ENCODE assay signal across 26 mouse cellular contexts in the genomic region with DNA sequence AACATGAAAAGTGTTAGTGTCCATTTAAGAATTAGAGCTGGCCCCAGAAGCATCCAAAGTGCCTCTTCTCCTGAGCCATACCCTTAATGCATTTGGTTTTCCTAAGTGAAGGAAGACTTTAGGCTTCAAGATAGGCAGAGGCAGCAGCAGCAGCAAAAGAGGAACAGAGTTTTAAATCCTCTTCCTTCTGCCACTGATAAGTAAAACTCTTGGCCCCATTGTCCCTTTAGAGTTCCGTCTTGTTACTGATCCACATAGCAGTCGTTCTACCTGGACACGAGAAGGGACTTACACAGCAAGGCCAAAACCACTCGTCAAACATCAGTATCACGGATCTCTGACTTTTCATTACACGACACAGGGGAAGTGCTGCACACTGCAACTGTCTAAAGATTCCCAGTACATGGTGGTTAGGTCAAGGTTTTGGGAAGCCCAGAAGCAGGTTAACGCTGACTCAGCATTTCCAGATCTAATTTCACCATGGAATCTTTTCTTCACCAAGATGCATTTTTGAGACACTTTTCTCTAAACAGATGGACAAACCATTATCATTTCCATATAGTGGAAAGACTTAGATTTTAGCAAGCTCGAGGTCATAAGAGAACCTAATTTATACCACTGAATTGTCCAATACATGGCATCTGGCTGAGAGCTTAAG. TPM values are rescaled to one million over a fixed set of nuclear protein-coding genes. Genes with fewer than 3 reads are reported as not detected.
A peak's percentile ranks its signal among the peaks of the same experiment; 100 is the strongest.
DNase-seq lines count a peak whose midpoint lies in the region; ATAC-seq and TF ChIP-seq lines count a peak whose summit lies in the region.
"Had no signal": no experiment of that assay in that cellular context is flagged by ENCODE, and none has a peak within 500 bp of the region (broad histone marks: within the 10 kb centered on the region; RNA-seq: fewer than 3 reads in every experiment).

No protein-coding gene starts in this region.

- no peak overlapping the region for H3K27ac ChIP-seq in liver, embryonic 11.5 days (ENCODE audit: low read depth, low read length)
- no peak overlapping the region for H3K27ac ChIP-seq in liver, embryonic 12.5 days
- H3K27ac ChIP-seq in ES-E14 (ENCODE audit: insufficient read depth, low read depth, low read length, poor library complexity, severe bottlenecking): no peak overlapping the region
- H3K27ac ChIP-seq: embryonic facial prominence, embryonic 12.5 days; embryonic facial prominence, embryonic 15.5 days; gastrocnemius, adult 2 months; heart, adult 2 months; heart, embryonic 10.5 days; heart, embryonic 13.5 days; hindbrain, embryonic 12.5 days; hindbrain, embryonic 15.5 days had no signal

- DNase-seq in liver, embryonic 11.5 days (ENCODE audit: low spot score): peak; percentile 24
- DNase-seq in ES-E14 (ENCODE audit: low read depth, low spot score): no peak
- no peak for DNase-seq in right cerebral cortex, postnatal 10 days (ENCODE audit: low spot score in 2 of 2)
- DNase-seq in adrenal gland, postnatal 10 days: no peak
- DNase-seq in urinary bladder, adult 2 months (ENCODE audit: low spot score): no peak
- DNase-seq: adrenal gland, adult 2 months; adrenal gland, postnatal 25 days; B cell, adult 2 months; cerebellum, adult 18-20 months; cerebellum, adult 9-10 months; cerebellum, postnatal 14 days; forebrain, postnatal 0 days; gastrocnemius, adult 2 months; gastrocnemius, postnatal 14 days; heart, adult 2 months; heart, postnatal 14 days had no signal

- no peaks in the 10 kb centered on the region for H3K4me1 ChIP-seq in liver, embryonic 11.5 days (replicated peaks; ENCODE audit: control insufficient read depth, insufficient read depth, low read length)
- H3K4me1 ChIP-seq in liver, embryonic 12.5 days: peaks cover 6% of the 10 kb centered on the region; the same call in 1 of the 2 replicates
- peaks cover 0 to 5% of the 10 kb centered on the region in 2 experiments; a peak in 1 of 4 replicates for H3K4me1 ChIP-seq in ES-E14 (ENCODE audit: control insufficient read depth in 2 of 2, insufficient read depth in 2 of 2, low read length in 2 of 2, poor library complexity in 1 of 2)
- H3K4me1 ChIP-seq in megakaryocyte, embryonic 14.5 days: peaks cover 47% of the 10 kb centered on the region
- H3K4me1 ChIP-seq: embryonic facial prominence, embryonic 12.5 days had no signal

- WGBS in liver, embryonic 11.5 days: 59% methylated on average over 8 of the region's 8 CpGs
- WGBS in liver, embryonic 12.5 days (ENCODE audit: insufficient replicate concordance): 39% methylated on average over 8 of the region's 8 CpGs

- no peak overlapping the region for H3K9ac ChIP-seq in liver, embryonic 11.5 days (ENCODE audit: low read depth, low read length)
- H3K9ac ChIP-seq in liver, embryonic 12.5 days: no peak overlapping the region
- no peak overlapping the region for H3K9ac ChIP-seq in ES-E14 (ENCODE audit: insufficient read depth, low read depth, low read length, poor library complexity, severe bottlenecking)
- H3K9ac ChIP-seq: embryonic facial prominence, embryonic 12.5 days; embryonic facial prominence, embryonic 15.5 days; forebrain, postnatal 0 days; heart, embryonic 13.5 days; hindbrain, embryonic 12.5 days; hindbrain, embryonic 15.5 days had no signal

- H3K9me3 ChIP-seq in liver, embryonic 11.5 days (ENCODE audit: control insufficient read depth, low read length): no peaks in the 10 kb centered on the region
- no peaks in the 10 kb centered on the region for H3K9me3 ChIP-seq in liver, embryonic 12.5 days (replicated peaks)
- no peaks in the 10 kb centered on the region for H3K9me3 ChIP-seq in ES-E14 (ENCODE audit: control insufficient read depth, insufficient read depth, low read depth, low read length)
- H3K9me3 ChIP-seq in megakaryocyte, embryonic 14.5 days: no peaks in the 10 kb centered on the region
- H3K9me3 ChIP-seq: embryonic facial prominence, embryonic 12.5 days; embryonic facial prominence, embryonic 15.5 days; heart, embryonic 10.5 days; heart, embryonic 13.5 days; hindbrain, embryonic 12.5 days; hindbrain, embryonic 15.5 days had no signal

- in situ Hi-C loops in ES-E14 (cut with MboI; ENCODE audit: low sequenced_read_pairs in 2 of 2, unreplicated experiment in 2 of 2): no loop called here

- H3K36me3 ChIP-seq in liver, embryonic 11.5 days (ENCODE audit: control insufficient read depth, insufficient read depth, low read length): no peaks in the 10 kb centered on the region
- no peaks in the 10 kb centered on the region for H3K36me3 ChIP-seq in liver, embryonic 12.5 days
- no peaks in the 10 kb centered on the region for H3K36me3 ChIP-seq in ES-E14 (ENCODE audit: control insufficient read depth, insufficient read depth, low read length, poor library complexity, severe bottlenecking)
- H3K36me3 ChIP-seq in megakaryocyte, embryonic 14.5 days (replicated peaks; ENCODE audit: low read length): no peaks in the 10 kb centered on the region
- H3K36me3 ChIP-seq: embryonic facial prominence, embryonic 12.5 days; embryonic facial prominence, embryonic 15.5 days; heart, embryonic 10.5 days; heart, embryonic 13.5 days; hindbrain, embryonic 12.5 days; hindbrain, embryonic 15.5 days had no signal

- no peak for ATAC-seq in liver, embryonic 11.5 days (replicated peaks; ENCODE audit: low FRiP score)
- ATAC-seq in liver, embryonic 12.5 days: no peak
- ATAC-seq in common myeloid progenitor, adult 5-6 weeks (replicated peaks; ENCODE audit: low read depth, poor library complexity, severe bottlenecking): 0 out of 2 replicates have a peak, but pooled peaks have one; percentile 39
- ATAC-seq: forebrain, embryonic 14.5 days; forebrain, postnatal 0 days had no signal

- H3K27me3 ChIP-seq in liver, embryonic 11.5 days (replicated peaks; ENCODE audit: control insufficient read depth, insufficient read depth, low read length): no peaks in the 10 kb centered on the region
- peaks cover 2% of the 10 kb centered on the region; the same call in 1 of the 2 replicates for H3K27me3 ChIP-seq in liver, embryonic 12.5 days (replicated peaks)
- H3K27me3 ChIP-seq in megakaryocyte, embryonic 14.5 days (replicated peaks): no peaks in the 10 kb centered on the region
- H3K27me3 ChIP-seq: embryonic facial prominence, embryonic 12.5 days; embryonic facial prominence, embryonic 15.5 days; heart, embryonic 13.5 days; hindbrain, embryonic 12.5 days; hindbrain, embryonic 15.5 days had no signal

- H3K4me2 ChIP-seq in liver, embryonic 11.5 days: 0 out of 2 replicates have a peak overlapping the region, but pooled peaks have one; percentile 3
- no peak overlapping the region for H3K4me2 ChIP-seq in liver, embryonic 12.5 days
- H3K4me2 ChIP-seq: embryonic facial prominence, embryonic 12.5 days; embryonic facial prominence, embryonic 15.5 days; heart, embryonic 13.5 days; hindbrain, embryonic 12.5 days; hindbrain, embryonic 15.5 days had no signal

- no peak overlapping the region for H3K4me3 ChIP-seq in liver, embryonic 11.5 days (ENCODE audit: low read depth, low read length)
- H3K4me3 ChIP-seq in liver, embryonic 12.5 days: no peak overlapping the region
- H3K4me3 ChIP-seq in ES-E14 (ENCODE audit: insufficient read depth in 1 of 2, low read depth in 1 of 2, low read length in 2 of 2, poor library complexity in 1 of 2, severe bottlenecking in 1 of 2): no peak overlapping the region
- peak overlapping the region; percentile 75 for H3K4me3 ChIP-seq in megakaryocyte, embryonic 14.5 days (replicated peaks)
- H3K4me3 ChIP-seq: embryonic facial prominence, embryonic 12.5 days; embryonic facial prominence, embryonic 15.5 days; gastrocnemius, adult 2 months; heart, adult 2 months; heart, embryonic 10.5 days; heart, embryonic 13.5 days; hindbrain, embryonic 12.5 days; hindbrain, embryonic 15.5 days had no signal

TF ChIP-seq in ES-E14, 5 proteins besides CTCF, POLR2A, EP300 and RAD21:
- TF ChIP-seq HCFC1 (IDR thresholded peaks at IDR 0.05; ENCODE audit: borderline replicate concordance, insufficient read depth, low read length) (no peak), MAFK (IDR thresholded peaks at IDR 0.05; ENCODE audit: insufficient read depth, low read depth, low read length) (peak; percentile 99)

RNA-seq across cellular contexts. Expression of a gene that starts 28.8 kb away (rescaled TPM):
- 52.2 and 54.7 TPM in 2 replicates for polyA plus RNA-seq in liver, embryonic 11.5 days (2014; fragmentation: Nextera tagmentation; extraction: Ambion mirVana)
- 53.9 and 57.4 TPM in 2 replicates for polyA plus RNA-seq in liver, embryonic 12.5 days (2016; fragmentation: Nextera tagmentation; extraction: Ambion mirVana)
- total RNA-seq in ES-E14 (2012; rRNA removed): 37.2 and 46.2 TPM in 2 replicates
- total RNA-seq in common myeloid progenitor, adult 5-6 weeks (2017): 88.6 and 89.8 TPM in 2 replicates
- 11.7 and 15.7 TPM in 2 replicates for polyA plus RNA-seq in megakaryocyte, embryonic 14.5 days (2012; ENCODE audit: insufficient read depth, low replicate concordance)
- total RNA-seq in adrenal gland, postnatal 10 days (2021): 10 to 100 TPM; 47.4 to 56.7 TPM
- 17.7 and 26.1 TPM in 2 replicates for polyA plus RNA-seq in urinary bladder, adult 2 months (2012; rRNA removed)
